Mouse (Mus musculus): Measurements from ENCODE around the gene Wnt6.
"Not testable (repeated sequence)": the region's sequence is repeated elsewhere in the genome, so short reads cannot be mapped to it uniquely, and the experiment has no call there.

DNA sequence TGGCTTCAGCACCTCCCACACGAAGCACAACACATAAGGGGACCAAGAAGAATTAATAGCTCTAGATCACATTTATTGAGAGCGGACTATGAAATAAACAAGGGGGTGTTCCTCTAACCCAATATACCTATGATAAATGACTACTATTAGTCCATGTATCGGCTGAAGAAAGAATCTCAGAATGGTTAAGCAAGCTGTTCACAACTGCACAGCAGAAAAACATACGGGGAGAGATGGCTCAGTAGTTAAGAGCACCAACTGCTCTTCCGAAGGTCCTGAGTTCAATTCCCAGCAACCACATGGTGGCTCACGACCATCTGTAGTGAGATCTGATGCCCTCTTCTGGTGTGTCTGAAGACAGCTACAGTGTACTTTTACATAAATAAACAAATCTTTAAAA is 44.3 kb downstream of the Wnt6 start:
- TF ChIP-seq CTCF (IDR thresholded peaks at IDR 0.05; ENCODE audit: low read depth, low read length); POLR2A (IDR thresholded peaks at IDR 0.05; ENCODE audit: borderline replicate concordance, low read depth, low read length): not testable (repeated sequence)
